ENCODE assay signal across 8 mouse cellular contexts in genomic region chr17:90809197-90810163, GRCm38 (mm10).
DNase-seq lines count a peak whose midpoint lies in the region; ATAC-seq and TF ChIP-seq lines count a peak whose summit lies in the region.

No protein-coding gene starts in this region.

- no peak overlapping the region for H3K4me2 ChIP-seq in embryonic facial prominence, embryonic 14.5 days (ENCODE audit: low read depth, low read length)
- H3K4me2 ChIP-seq in liver, embryonic 16.5 days (ENCODE audit: low read depth, low read length): peak overlapping the region; percentile 38; the same call in 1 of the 2 replicates
- H3K4me2 ChIP-seq in neural tube, embryonic 14.5 days (ENCODE audit: low read depth, low read length): no peak overlapping the region

- 66% methylated on average over 8 of the region's 8 CpGs for WGBS in embryonic facial prominence, embryonic 14.5 days
- 66% methylated on average over 8 of the region's 8 CpGs for WGBS in large intestine, adult 2 months
- 49% methylated on average over 8 of the region's 8 CpGs for WGBS in liver, embryonic 16.5 days (ENCODE audit: insufficient replicate concordance)
- whole genome bisulfite sequencing in neural tube, embryonic 14.5 days: 68% methylated on average over 8 of the region's 8 CpGs

- in situ Hi-C loops in ES-E14 (cut with MboI; ENCODE audit: low sequenced_read_pairs in 2 of 2, unreplicated experiment in 2 of 2): no loop called here

- peak; percentile 77 for ATAC-seq in embryonic facial prominence, embryonic 14.5 days (ENCODE audit: low read depth)
- peak; percentile 84 to 86; a peak in 3 of 4 replicates for ATAC-seq in hematopoietic stem cell, adult 5-6 weeks (replicated peaks in 1 of 2; ENCODE audit: insufficient read depth in 1 of 2, low FRiP score in 2 of 2, low TSS enrichment in 1 of 2, low read depth in 1 of 2, poor library complexity in 2 of 2, severe bottlenecking in 2 of 2)
- ATAC-seq in liver, embryonic 16.5 days (ENCODE audit: low read depth): no peak
- peak; percentile 82 for ATAC-seq in neural tube, embryonic 14.5 days (ENCODE audit: low read depth)

- no peak overlapping the region for H3K9ac ChIP-seq in ES-E14 (ENCODE audit: insufficient read depth, low read depth, low read length, poor library complexity, severe bottlenecking)
- H3K9ac ChIP-seq in embryonic facial prominence, embryonic 14.5 days (ENCODE audit: low read depth, low read length): no peak overlapping the region
- no peak overlapping the region for H3K9ac ChIP-seq in liver, embryonic 16.5 days (ENCODE audit: low read depth, low read length)
- H3K9ac ChIP-seq in neural tube, embryonic 14.5 days (replicated peaks; ENCODE audit: low read depth, low read length): no peak overlapping the region

- DNase-seq in ES-E14 (ENCODE audit: low read depth, low spot score): peak; percentile 54
- peak; percentile 88 for DNase-seq in brain, adult 2 months (ENCODE audit: low read depth, low spot score)
- DNase-seq in embryonic facial prominence, embryonic 14.5 days (ENCODE audit: low spot score): peak; percentile 75
- DNase-seq in large intestine, adult 2 months (ENCODE audit: low read depth, low spot score): peak; percentile 51
- no peak for DNase-seq in spleen, postnatal 36 days (ENCODE audit: low spot score in 2 of 2)

- no peak overlapping the region for H3K4me3 ChIP-seq in ES-E14 (ENCODE audit: insufficient read depth in 1 of 2, low read depth in 1 of 2, low read length in 2 of 2, poor library complexity in 1 of 2, severe bottlenecking in 1 of 2)
- no peak overlapping the region for H3K4me3 ChIP-seq in embryonic facial prominence, embryonic 14.5 days (ENCODE audit: low read depth, low read length)
- no peak overlapping the region for H3K4me3 ChIP-seq in liver, embryonic 16.5 days (ENCODE audit: low read depth, low read length)
- no peak overlapping the region for H3K4me3 ChIP-seq in neural tube, embryonic 14.5 days (ENCODE audit: low read depth, low read length)

- no peaks in the 10 kb centered on the region for H3K27me3 ChIP-seq in embryonic facial prominence, embryonic 14.5 days (replicated peaks; ENCODE audit: control insufficient read depth, insufficient read depth, low read length)
- H3K27me3 ChIP-seq in liver, embryonic 16.5 days (ENCODE audit: control insufficient read depth, insufficient read depth, low read depth, low read length): no peaks in the 10 kb centered on the region
- H3K27me3 ChIP-seq in neural tube, embryonic 14.5 days (ENCODE audit: control insufficient read depth, insufficient read depth, low read length): no peaks in the 10 kb centered on the region

- no peaks in the 10 kb centered on the region for H3K9me3 ChIP-seq in ES-E14 (ENCODE audit: control insufficient read depth, insufficient read depth, low read depth, low read length)
- 0 out of 2 replicates have a peak, but pooled peaks cover 5% of the 10 kb centered on the region for H3K9me3 ChIP-seq in embryonic facial prominence, embryonic 14.5 days (ENCODE audit: control insufficient read depth, low read length)
- H3K9me3 ChIP-seq in liver, embryonic 16.5 days (replicated peaks; ENCODE audit: control insufficient read depth, low read length): no peaks in the 10 kb centered on the region
- no peaks in the 10 kb centered on the region for H3K9me3 ChIP-seq in neural tube, embryonic 14.5 days (ENCODE audit: control insufficient read depth, low read length)

- H3K27ac ChIP-seq in ES-E14 (ENCODE audit: insufficient read depth, low read depth, low read length, poor library complexity, severe bottlenecking): no peak overlapping the region
- no peak overlapping the region for H3K27ac ChIP-seq in embryonic facial prominence, embryonic 14.5 days (replicated peaks; ENCODE audit: low read depth, low read length)
- H3K27ac ChIP-seq in liver, embryonic 16.5 days (ENCODE audit: low read length): no peak overlapping the region
- no peak overlapping the region for H3K27ac ChIP-seq in neural tube, embryonic 14.5 days (ENCODE audit: low read depth, low read length)

- H3K4me1 ChIP-seq in ES-E14 (ENCODE audit: control insufficient read depth in 2 of 2, insufficient read depth in 2 of 2, low read length in 2 of 2, poor library complexity in 1 of 2): no peaks in the 10 kb centered on the region
- H3K4me1 ChIP-seq in embryonic facial prominence, embryonic 14.5 days (ENCODE audit: control insufficient read depth, insufficient read depth, low read length): no peaks in the 10 kb centered on the region
- H3K4me1 ChIP-seq in liver, embryonic 16.5 days (ENCODE audit: control insufficient read depth, low read depth, low read length): no peaks in the 10 kb centered on the region
- no peaks in the 10 kb centered on the region for H3K4me1 ChIP-seq in neural tube, embryonic 14.5 days (ENCODE audit: control insufficient read depth, insufficient read depth, low read length)

- no peaks in the 10 kb centered on the region for H3K36me3 ChIP-seq in ES-E14 (ENCODE audit: control insufficient read depth, insufficient read depth, low read length, poor library complexity, severe bottlenecking)
- H3K36me3 ChIP-seq in embryonic facial prominence, embryonic 14.5 days (ENCODE audit: control insufficient read depth, insufficient read depth, low read length): no peaks in the 10 kb centered on the region
- no peaks in the 10 kb centered on the region for H3K36me3 ChIP-seq in liver, embryonic 16.5 days (ENCODE audit: control insufficient read depth, insufficient read depth)
- no peaks in the 10 kb centered on the region for H3K36me3 ChIP-seq in neural tube, embryonic 14.5 days (ENCODE audit: control insufficient read depth, insufficient read depth, low read length)

TF ChIP-seq in ES-E14, 5 proteins besides CTCF, POLR2A, EP300 and RAD21:
- peak; percentile 93 for TF ChIP-seq ZC3H11A (IDR thresholded peaks at IDR 0.05; ENCODE audit: borderline replicate concordance, low read depth, low read length)
- no peak for TF ChIP-seq ZNF384 (IDR thresholded peaks at IDR 0.05; ENCODE audit: low read depth, low read length)
- no peak for TF ChIP-seq CHD2 (IDR thresholded peaks at IDR 0.05; ENCODE audit: low read depth, low read length)
- TF ChIP-seq HCFC1 (IDR thresholded peaks at IDR 0.05; ENCODE audit: borderline replicate concordance, insufficient read depth, low read length): no peak

Comparison
In these comparisons a context has a peak if more than half of its experiments do, and no peak if none do; other contexts are left out.
1. DNase-seq: peak in ES-E14 (single experiment), brain, adult 2 months (single experiment), embryonic facial prominence, embryonic 14.5 days (single experiment) and large intestine, adult 2 months (single experiment); none in spleen, postnatal 36 days (0 of 2).